Mouse (Mus musculus) cerebellum, adult (tissue): Measurements from ENCODE around the gene Trim2.

Experiments
- ATAC-seq: cut with Nextera tagmentation; 2 replicates; pipeline ENCODE4 v1.9.2; 2017; ENCODE audit warnings: mild to moderate bottlenecking, moderate library complexity, mixed read lengths; ENCODE audit not compliant: insufficient number of reproducible peaks, low FRiP score, low TSS enrichment

Trim2 gene

DNA sequence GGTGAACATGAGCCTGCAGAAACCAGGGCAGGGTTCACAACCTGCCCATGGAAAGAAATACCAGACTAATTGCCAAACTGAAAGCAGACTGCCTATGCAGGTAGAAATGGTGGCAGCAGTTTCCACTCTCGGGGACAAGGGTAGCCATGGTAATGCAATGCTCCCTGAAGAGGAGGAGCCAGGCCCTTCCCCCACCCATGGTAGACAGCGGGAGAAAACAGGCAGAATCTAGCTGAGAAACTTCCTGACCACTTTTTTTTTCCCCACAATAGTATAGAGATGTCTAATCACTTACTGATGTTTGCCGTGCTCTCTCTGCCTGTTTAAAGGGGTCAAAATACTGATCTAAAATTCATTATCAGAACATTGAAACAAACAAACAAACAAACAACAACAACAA, 17.8 kb upstream of the Trim2 start:
- no peak for ATAC-seq

DNA sequence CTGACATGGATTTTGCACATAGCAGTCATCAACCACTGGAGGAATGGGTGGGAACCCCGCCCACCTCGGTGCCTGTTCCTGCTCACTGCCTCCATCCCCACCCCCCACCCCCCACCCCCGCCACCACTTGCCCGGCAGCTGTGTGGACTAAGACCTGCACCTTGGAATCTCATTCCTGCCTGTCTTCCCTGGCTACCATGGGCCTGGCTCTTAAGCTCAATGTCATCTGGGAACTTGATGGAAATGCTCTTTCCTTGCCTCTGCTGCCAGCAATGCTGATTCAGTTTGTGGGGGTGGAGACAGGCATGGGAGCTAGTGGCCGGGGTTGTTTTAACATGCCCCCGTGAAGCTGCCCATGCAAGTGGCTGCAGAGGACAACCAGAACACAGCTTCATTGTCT, 17.3 kb upstream of the Trim2 start:
- ATAC-seq, result no peak

DNA sequence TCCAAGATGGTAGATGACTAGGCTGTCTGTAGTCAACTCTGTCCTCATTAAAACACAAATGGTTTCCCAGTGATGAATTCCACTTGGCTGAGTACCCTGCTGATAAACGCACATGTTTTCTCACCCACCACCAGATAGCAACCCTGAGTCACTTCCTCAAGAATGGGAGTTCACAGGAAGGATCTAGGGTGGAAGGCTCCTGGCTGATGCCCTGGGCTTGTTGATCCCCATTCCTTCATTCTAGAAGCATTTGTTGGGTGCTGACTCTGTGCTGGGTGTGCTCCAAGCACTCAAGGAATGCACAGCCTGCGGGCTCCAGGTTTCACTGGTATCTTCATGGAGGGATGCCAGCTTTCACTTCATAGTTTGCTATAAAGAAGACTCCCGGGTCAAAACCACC, 12.8 kb upstream of the Trim2 start:
- no peak for ATAC-seq

DNA sequence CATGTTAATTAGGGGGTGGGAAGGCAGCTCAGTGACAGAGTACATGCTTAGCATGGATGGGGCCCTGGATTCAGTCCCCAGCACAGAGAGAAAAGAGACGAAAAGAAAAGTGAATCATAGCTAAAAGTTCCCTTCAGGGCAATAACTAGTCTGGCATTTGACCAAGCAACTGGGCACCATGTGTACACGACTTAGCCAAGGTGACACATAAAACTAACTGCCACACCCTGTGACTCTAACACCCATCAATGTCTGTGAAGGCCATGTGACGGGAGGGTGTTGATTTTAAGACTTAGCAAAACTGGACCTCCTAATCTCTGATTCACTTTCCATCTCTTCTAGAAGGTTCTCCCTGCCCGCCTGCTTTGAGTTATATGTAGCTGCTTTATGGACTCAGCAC, 12.2 kb upstream of the Trim2 start:
- ATAC-seq, result no peak

DNA sequence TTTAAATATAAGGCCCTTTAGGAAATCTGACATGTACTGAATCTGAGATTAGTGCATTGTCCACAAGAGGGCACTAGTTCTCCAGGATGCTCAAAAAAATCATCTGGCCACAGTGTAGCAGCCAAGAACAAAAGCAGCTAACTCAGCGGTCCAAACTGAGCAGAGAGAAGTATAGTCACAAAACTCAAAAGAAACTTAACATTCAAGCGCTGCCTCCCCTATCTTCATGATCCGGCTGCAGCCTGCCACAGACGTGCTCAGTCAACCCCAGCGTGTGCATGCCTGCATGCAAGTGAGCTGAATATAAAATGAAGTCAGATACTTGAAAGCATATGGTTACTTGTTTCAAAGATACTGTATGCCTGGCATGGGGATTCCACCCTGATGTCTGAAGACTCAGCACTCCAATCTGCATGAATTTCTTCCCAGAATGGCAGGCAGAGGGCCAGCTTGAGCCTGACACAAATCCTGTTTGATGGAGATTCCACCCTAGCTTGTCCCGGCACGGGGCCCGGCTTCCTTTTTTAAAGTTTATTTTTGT, 8.0 kb upstream of the Trim2 start:
- peak; percentile 42; the same call in 1 of the 2 replicates for ATAC-seq

DNA sequence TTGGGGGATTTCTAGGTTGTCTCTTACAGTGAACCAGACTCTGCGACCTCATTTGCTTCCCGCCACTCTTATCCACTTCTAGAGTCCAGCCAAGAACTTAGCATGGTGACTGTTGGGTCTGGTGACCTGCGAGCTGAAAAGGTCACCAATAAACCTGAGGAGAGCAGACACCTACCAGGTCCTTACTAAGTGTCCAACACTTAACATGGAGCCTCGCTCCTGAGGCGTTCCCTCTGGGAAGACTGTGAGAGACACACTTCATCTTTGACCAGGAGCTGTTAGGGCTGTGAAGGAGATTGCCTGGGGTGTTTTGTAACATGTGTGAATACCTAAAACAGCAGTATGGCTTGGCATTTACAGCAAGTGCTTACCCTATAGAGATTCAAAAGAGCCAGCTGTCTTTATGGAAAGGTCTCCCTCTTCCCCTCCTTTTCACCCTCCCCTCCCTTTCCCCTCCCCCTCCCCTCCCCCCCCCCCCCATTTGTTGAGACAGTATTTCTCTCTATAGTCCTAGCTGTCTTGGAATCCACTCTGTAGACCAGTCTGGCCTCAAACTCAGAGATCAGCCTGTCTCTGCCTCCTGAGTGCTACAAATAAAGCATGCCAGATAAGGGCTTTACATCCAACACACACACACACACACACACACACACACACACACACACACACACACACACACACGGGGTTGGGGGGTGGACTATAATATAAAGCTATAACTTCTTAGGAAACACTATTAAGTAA, 7.3 kb upstream of the Trim2 start:
- ATAC-seq, result no peak

DNA sequence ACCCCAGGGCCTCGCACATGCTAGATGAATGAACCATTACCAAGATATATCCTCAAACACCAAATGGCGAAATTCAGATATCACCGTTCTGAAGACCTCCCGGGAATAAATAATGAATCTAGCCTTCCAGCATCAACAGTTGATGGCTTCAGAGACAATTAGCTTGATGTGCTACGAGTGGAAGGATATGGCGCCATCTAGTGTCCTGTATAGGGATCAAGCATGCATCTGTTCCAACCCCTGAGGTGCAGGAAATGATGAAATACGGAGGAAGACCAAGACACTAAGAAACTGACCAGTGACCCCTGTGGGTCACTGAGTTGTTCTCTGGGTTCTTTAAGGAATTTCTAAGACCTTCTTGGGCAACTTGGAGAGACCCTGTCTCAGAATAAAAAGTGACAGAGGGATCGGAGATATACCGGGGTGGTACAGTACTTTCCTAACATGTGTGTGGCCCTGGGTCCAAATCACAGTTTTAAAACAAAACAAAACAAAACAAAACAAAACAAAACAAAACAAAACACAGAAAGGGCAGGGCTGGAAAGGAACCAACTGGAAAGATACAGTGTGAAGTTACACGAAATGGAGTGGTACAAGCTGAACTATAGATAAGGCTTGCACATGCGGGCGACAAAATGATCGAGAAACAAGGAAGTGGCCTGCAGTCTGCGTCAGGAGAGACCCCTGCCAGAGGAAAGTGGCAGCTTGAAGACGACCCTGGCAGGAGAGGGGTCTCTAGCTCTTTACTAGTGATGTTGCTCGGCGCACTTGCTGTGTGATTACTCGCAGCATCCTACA, 6.5 kb upstream of the Trim2 start:
- ATAC-seq, result 0 out of 2 replicates have a peak, but pooled peaks have one; percentile 60

DNA sequence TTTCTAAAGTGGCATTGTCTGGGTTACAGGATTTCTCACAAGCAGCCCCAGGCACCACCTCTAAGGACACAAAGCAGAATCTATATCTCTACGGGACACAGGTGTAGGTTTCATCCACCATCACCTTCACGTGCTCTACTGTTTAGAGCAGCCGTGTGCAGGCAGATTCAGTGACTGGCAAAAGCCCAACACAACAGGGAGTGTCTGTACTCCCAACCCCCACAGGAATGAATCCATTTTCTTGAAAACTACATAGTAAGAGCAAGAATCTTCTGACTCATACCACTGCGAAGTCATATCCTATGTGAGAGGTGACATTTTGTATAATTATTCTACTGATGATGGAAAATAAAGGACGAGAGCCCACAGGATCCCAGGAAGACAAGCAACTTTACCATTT, 5.6 kb upstream of the Trim2 start:
- no peak for ATAC-seq

DNA sequence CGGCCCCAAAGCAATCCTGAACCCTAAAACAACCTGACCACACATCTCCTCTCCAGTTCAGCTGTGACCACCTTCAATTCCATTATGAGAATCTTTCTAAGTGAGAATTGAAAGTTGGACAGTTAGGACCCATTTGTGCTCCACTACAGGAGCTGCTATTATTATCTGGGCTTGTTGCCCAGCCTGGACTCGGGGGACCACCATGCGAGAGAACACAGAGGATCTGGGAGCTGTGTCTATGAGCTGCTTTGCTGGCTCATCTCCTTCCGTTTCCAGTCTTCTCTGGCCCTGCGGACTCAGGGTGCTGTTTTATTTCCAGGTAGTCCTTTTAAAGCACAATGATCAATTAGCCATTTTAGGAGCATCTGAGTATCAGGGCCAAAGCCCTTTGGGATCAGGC, 839 bp upstream of the Trim2 start:
- no peak for ATAC-seq

DNA sequence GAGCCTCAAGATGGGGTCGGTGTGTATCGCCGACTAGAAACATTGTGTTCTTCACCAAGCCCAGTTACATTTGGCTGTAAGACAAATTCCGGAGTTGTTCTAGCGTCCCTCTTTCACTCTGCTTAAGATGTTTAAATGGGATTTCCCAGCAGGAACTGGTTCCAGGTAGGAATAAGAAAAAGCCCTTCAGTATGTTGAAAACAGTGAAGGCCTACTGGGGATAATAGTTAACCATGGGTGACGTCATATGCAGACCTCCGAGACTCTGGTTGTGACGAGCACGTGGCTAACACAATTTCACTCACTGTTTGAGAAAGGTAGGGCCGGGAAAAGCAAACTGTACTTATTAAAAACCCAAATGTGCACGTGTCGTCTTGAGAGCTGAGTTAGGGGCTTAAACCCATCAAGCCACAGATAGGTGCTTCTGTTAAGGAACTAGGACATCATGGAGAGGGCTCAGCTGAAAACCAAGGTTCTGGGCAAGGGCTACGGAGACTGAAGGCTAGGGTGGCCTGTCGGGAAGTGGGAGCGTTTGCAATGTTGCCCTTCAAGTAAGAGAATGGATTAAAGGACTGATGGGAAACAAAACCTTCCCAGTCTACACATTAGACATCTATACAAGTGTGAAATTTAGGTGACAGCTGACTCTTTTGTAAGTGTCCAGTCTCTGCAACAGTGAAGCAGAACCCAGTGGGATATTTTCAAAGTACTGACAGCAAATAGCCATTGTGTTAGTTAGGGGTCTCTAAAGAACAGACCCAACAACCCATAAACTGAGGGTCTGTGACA, 761 bp downstream of the Trim2 start:
- no peak for ATAC-seq

DNA sequence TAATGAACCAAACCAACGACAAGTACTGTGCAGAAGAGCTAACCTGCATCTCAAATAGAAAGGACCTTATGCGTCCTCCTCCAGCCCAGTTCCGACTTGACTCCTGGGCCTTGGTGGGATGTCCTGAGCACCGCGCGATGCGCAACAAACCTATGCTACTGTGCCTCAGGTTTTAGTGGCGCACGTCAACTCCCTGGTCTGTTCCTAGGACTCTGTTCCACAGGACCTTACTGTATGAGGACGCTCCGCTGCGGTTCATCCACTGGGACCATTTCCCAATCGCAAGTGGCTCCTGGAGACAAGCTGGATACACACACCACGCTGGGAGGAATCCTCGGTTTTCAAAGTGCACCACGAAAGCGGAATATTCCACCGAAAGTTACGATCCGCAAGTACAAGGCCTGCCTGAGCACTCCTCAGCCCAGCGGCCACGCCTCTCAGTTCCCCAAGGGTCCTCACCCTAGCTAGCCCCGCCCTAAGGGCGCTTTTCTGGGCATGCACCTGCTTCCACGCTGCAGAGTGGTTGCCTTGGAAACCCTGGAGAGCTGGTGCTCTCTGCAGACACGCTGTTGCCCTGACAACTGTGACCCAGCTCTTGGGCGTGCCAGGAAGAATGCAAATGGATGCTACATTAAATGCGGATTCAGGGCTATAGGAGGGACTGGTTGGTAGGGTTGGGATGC, 1.5 kb downstream of the Trim2 start:
- ATAC-seq, result peak; percentile 88

DNA sequence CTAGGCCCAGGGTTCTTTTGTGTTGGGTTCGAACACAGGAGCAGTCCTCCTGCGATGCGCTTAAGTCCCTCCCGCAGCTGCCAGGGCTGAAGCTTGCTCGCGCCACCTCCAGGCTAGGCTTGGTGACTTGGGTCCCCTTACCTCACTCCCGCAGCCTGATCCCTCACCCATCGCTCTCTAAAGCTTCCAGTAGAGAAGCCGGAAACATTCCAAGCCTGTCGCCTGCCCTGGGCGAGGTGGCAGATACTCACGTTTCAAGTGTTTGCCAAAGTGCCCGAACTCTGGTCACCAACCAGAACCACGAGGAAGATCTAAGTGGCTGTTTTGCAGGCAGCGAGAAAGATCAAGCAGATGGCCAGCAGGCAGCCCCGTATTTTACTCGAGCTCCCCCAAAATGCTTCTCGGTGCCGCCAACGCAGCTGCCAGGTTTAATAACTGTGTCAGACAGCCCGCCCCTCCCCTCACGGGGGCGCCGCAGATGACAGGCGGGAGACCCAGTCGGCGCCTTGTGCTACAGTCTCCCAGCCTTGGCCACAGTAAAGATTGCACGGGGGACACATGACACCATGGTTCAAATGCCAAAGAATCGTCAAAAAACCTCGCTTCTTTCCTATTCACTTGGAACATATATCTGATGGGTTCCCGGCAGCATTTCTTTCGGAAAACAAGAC, 2.2 kb downstream of the Trim2 start:
- peak; percentile 62 for ATAC-seq

DNA sequence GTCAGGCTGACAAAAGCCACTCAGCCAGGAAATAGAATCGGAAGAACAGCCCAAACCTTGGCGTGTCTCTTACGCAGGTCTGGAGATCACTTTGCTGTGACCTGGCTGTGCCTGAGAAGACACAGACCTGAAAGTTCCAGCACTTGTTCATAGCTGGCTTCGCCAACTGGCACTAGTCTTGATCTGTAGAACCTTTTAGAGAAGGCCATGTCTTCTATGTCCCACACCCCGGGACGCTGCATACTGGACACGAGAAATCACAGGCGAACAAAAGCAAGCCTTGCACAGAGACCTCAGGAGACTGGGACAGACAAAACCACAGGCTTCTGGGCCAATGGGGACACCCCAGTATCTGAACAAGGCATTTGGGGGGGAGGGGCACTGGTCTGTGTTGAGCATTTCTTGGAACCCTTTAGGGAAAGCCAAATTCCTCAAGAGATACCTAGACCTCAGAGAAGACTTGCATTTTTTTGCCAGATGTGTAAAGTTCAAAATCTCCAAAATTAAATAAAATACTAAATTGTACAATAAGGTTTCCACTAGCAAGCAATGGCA, 3.2 kb downstream of the Trim2 start:
- ATAC-seq, result no peak

DNA sequence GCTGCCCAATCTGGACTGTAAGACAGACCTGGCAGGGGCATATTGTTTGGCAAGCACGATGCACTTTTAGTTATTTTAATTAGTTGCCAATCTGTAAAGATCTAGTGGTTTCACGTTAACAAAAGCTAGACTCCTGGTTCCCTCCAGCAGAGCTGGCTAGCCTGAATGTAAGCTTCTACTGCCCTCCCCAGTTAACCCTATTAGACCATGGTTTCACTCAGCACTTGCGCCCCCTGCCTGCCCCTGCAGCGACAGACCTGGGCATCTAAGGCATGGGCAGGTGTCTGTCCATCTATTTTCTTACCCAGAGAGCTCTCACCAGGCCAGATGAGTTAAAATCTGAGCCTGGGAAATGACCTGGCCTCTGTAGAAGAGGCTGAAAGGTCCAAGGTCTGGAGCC, 4.4 kb downstream of the Trim2 start:
- no peak for ATAC-seq

DNA sequence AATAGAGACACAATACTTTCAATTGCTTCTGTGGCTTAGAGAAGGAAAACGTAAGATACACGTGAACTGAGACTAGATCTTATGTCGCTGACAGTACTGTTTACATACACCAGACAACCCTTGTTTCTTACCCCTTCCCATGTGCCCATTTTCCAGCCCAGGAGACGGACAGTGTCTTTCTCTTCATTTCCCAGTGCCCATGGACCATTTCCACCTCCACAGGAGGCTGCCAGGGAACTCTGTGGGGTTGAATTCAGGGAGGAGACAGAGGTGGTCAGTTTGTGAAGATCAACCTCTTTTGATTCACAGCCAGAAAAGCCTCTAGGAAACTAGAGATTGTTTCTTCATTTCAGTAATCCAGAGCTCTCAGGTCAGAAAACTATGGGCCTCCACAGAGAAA, 5.0 kb downstream of the Trim2 start:
- no peak for ATAC-seq

DNA sequence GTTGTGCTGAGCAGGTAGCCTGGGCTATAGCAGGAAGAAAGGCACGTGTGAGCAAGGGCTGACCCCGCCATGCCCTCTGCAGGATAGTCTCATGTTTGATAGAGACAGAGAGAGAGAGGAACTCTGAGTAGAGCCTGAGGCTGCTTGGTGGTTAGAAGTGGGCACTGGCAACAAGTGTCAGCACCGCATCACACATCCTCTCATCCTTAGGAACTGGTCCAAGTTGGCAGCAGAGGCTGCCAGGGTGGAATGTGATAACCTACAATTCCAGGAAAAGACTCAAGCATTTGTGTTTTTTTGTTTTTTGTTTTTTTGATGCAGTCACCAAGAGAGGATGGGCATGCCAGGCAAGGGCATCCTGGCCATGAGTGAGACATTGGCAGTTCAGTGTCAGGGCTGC, 8.5 kb downstream of the Trim2 start:
- no peak for ATAC-seq

DNA sequence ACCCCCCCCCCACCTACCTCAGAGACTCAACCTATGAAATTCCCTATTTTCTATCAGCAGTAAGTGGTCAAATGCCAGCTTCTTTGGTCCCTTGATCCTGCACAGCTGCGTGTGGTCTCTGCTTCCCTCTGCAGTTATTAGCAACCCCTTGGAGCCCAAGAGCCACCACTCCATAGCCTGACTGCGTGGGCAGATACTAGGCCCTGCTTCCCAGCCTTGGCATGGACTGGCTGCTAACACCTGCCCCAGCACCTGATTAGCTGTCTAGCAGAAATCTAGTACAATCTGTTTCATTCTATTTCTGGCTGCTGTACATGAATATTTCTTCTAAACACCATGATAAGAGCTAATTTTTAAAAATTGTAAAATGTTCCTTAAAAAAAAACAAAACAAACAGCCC, 10.0 kb downstream of the Trim2 start:
- peak; percentile 70; the same call in 1 of the 2 replicates for ATAC-seq

DNA sequence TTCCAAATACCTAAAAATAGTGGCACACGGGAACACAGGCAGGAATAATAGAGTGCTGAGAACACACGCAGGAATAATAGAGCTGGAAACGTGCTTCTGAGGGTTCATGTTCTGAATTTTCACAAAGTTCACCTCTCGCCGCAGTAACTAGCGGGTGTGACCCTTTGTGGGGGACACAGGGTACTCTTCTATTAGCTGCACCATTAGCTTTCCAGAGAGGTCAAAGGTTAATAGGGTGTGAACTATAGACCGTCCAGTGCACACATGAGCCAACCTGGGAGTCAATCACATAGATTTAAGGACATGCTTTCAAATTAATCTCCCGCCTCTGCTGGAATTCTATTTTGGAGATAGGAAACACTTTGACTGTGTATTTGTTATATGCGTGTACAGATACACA, 11.9 kb downstream of the Trim2 start:
- ATAC-seq, result no peak
